Mouse (Mus musculus) retina, postnatal 1 day (tissue): ENCODE data around the gene Bivm.

Source experiments
- DNase-seq: peaks from one replicate; pipeline ENCODE4 v3.0.0-alpha.2; 2012

Gene Bivm

DNA sequence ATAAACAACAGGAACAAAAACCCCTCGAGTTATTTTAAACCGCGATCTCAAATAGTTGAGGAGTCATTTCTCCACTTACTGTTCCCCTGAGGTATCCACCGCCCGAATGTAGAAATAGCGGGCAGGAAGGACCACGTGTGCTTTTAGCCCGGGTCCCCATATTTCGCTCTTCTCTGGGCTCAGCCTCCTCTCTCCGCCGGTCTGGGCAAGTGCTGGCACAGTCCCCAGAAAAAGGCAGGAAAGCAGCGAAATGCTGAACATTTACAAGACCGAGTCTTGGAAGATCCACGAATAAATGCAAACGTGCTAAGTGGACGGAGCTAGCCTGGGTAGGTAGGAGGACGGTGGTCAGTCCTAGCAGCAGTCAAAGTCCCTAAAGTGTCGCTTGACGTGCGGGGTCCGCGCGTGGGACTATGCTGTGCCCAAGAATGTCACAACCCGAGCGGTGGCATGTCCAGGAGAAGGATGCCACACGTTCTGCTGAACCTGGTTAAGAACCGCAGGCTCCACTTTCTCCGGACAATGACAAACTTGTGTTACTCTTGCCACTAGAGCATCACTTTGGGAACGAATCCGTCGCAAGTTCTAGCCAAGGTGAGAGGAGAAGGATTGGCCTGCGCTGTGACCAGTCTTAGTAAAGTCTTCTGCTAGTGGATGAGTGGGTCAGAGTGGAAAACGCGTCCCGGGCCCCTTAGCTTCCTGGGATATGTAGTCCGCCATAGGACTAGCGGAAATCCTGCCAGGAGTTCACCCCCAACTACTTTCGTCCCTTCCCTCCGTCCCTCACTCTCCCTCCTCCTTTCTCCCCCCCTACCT is at the start of gene Bivm, which contains the start of gene Kdelc1:
TSS of gene Bivm (plus strand) at position 719 of the 816 bp plus-strand sequence.
TSS of gene Kdelc1 (minus strand) at position 570 of the 816 bp plus-strand sequence.
- peak; percentile 97 for DNase-seq

- peak; percentile 63 for DNase-seq
Measured at GRCm38 (mm10) chr1:44101448-44102225, 17.1 kb upstream of the Bivm start.

GRCm38 (mm10) chr1:44102259-44102717 is 16.5 kb upstream of the Bivm start, which contains the start of gene Tex30:
TSS of gene Tex30 (minus strand) at chr1:44102441.
- peak; percentile 98 for DNase-seq

- DNase-seq: peak; percentile 27
Measured at GRCm38 (mm10) chr1:44102939-44103338, 15.8 kb upstream of the Bivm start.

- DNase-seq: no peak
Measured at GRCm38 (mm10) chr1:44117571-44117970, 1.2 kb upstream of the Bivm start.

DNA sequence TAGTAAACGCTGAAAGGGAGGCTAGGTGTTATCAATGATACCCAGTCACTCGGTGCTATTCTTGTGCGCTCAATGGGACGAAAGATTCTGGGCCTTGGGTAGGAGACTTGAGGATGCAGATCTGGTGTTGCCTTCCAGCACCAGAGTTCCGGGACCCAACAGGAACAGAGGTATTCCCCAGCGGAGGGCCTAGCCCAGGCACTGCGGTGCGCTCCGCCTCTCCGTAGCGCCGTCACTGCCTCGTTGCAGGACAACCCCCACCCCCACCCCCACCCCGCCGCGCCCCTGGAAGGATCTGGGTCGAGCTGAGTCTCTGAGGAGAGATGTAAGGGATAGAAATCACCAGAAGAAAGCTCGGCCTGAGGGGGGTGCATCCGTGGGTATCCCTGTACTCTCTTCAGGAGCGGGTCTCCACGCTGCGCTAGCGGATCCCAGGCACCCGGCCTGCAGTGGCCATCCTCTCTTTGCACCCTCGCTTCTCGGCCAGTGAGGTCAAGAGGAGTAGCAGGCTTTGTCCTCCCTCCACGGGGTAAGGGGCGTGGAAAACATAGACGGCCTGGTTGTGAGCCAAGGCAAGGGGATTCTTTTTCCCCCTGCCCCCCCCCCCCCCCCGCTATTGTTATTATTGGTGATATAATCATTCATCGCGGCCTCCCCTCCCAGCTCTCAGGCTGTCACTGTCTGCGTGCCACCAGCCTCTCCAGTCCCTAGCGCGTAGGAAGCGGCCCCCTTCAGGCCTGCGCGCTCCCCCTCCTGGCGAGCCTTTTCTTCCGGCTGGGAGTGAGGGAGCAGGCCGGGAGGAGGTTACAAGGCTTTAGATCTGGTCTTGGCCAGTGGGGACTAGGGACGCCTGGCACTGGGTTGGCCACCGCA is 680 bp downstream of the Bivm start:
- peak; percentile 93 for DNase-seq

DNA sequence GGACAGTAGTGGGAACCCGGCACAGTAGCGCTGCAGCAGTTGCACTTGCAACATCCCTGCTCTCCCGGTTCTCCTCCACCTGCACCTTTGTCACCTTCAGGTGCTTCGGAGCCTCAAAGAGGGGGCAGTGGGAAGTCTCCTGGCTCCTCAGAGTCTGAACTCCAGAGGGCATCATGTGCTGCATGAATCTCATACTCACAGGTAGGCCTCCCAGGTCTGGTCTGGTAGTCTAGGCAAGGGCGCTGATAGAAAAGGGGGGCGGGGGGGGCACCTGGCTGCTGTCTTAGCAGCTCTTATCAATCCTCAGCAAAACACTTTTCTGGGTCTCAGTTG is 1.3 kb downstream of the Bivm start:
- no peak for DNase-seq

- no peak for DNase-seq
Measured at GRCm38 (mm10) chr1:44122256-44122655, 3.5 kb downstream of the Bivm start.

DNA sequence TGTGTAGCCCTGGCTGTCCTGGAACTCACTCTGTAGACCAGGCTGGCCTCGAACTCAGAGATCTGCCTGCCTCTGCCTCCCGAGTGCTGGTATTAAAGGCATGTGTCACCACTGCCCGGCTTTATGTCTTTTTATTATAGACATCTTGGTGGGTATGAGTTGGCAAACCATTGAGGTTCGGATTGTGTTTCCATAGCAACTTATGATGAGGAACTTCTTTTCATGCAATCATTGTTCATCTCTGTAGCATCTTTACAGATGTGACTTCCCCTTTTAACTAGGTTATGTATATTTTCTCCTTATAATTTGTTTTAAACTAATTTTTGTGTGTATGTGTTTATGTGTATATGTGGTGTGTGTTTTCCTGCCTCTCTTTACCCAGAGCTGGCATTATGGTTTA is 6.8 kb downstream of the Bivm start:
- no peak for DNase-seq

DNA sequence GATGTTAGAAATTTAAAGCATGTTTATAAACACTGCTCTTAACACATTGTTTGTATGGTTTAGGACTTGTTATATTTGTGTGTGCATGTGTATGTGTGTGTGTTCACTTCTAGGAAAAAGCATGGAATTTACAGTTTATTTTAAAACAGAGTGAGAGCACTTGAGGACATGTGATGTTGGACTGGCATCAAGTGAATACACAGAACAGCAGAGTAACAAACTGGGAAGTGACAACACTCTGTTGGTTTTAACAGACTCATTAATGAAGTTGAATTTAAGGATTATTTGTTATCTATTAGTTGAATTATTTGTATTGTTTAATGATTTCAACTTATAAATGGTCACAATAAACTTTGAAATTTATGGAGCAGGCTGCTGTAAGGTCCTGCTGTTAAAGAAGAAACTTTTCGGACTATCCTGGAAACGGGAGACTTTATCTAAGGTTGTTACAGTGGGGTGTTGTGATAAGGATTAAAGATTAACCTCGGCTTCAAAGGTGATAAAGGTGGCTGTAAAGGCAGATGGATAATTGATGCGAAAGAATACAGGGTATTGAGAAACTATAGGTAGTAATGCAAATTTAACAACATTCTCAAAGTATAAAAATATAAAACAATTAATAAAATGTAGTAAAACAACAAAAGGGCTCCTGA is 11.3 kb downstream of the Bivm start:
- no peak for DNase-seq

GRCm38 (mm10) chr1:44140232-44140631 is 21.5 kb downstream of the Bivm start:
- DNase-seq: no peak

DNA sequence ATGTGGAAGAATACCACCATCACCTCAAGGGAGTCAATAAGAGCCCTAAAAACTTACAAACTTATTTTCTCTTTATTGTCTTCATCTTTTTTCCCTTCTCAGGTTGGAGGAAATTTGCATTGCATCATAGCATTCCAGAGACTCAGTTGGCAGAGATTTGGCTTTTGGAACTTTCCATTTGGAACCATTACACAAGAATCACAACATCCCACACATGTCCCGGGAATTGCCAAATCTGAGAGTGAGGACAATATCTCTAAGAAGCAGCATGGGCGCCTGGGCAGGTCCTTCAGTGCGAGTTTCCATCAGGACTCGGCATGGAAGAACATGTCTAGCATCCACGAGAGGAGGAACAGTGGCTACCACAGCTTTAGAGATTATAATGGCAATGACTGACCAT is 24.0 kb downstream of the Bivm start:
- DNase-seq: no peak

GRCm38 (mm10) chr1:44147563-44148381 is 29.0 kb downstream of the Bivm start, which contains the start of gene Ercc5:
TSS of gene Ercc5 (plus strand) at chr1:44147744.
- peak; percentile 95 for DNase-seq

DNA sequence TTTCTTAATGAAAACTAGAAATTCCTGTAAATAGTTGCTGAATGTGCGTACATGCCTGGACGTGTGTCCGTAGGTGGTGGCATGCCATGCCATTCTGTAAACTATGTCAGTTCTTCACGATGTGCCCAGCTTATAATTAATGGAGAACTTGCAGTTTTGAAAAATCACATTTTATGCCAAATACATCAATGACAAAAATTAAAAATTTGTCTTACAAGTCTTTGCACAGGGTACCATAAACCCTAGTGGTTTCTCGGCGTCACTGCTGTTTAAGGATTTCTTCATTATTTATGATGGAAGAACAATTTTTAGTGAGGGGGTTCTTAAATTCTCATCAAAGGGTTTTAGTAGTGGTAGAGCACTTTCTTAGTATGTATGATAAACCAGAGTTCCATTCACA is 29.9 kb downstream of the Bivm start:
- peak; percentile 15 for DNase-seq

DNA sequence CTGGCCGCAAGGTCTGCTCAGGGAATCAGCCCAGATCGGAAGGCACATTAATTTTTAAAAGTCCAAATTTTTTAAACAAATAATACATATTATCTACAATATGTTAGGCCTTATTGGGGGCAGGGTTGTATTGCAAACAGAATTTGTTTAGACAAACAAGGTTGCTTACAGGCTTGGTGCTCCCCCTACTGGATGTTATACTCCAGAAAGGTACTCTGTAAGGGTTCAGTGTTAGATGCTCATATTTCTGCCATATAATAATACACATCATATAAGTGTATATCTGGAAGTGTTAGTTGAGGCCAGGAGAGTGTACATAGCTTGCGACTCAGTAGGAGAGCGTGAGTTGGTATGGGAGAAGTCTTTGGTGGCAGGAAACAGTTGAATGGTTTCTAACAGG is 36.5 kb downstream of the Bivm start:
- peak; percentile 42 for DNase-seq

- DNase-seq: no peak
Measured at GRCm38 (mm10) chr1:44158317-44158716, 39.6 kb downstream of the Bivm start.

DNA sequence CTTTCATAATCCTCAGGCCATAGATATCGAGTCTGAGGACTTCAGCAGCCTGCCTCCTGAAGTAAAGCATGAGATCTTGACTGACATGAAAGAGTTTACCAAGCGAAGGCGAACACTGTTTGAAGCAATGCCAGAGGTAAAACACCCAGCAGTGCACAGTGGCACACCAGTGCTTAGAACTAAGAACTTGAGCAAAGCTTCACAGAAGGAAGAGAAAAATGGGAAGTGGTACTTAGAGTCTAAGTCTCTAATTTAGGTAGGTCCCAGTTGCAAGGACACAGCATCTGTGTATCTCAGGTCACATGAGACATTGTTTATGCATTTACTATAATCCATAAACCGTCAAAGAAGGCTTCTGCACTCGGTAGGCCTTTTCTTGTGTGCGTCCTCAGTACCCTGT is 43.1 kb downstream of the Bivm start:
- no peak for DNase-seq

GRCm38 (mm10) chr1:44162389-44162788 is 43.6 kb downstream of the Bivm start:
- no peak for DNase-seq

GRCm38 (mm10) chr1:44167859-44168383 is 49.2 kb downstream of the Bivm start:
- DNase-seq: no peak

- DNase-seq: no peak
Measured at GRCm38 (mm10) chr1:44172656-44173055, 53.9 kb downstream of the Bivm start.

GRCm38 (mm10) chr1:44173903-44174302 is 55.1 kb downstream of the Bivm start:
- no peak for DNase-seq
